Mouse (Mus musculus) ES-Bruce4 (cell line): ENCODE measurements around the gene Sft2d2. TPM values are rescaled to one million over a fixed set of nuclear protein-coding genes. Genes with fewer than 3 reads are reported as not detected.

Source experiments
- H3K27ac ChIP-seq: 2 replicates; pipeline ENCODE4 v1.5.1; 2012; ENCODE audit warnings: low read length, inconsistent platforms; ENCODE audit not compliant: insufficient read depth
- H3K27me3 ChIP-seq: 2 replicates; pipeline ENCODE4 v1.6.1; 2012; ENCODE audit warnings: mild to moderate bottlenecking, low read length, inconsistent platforms; ENCODE audit not compliant: control insufficient read depth, poor library complexity, insufficient read depth, severe bottlenecking
- H3K36me3 ChIP-seq: 2 replicates; pipeline ENCODE4 v1.6.1; 2012; ENCODE audit warnings: inconsistent platforms, mild to moderate bottlenecking, low read length, moderate library complexity; ENCODE audit not compliant: control insufficient read depth, poor library complexity, insufficient read depth, severe bottlenecking
- H3K4me1 ChIP-seq: one replicate; pipeline ENCODE4 v1.8.1; 2011; ENCODE audit warnings: low read length; ENCODE audit not compliant: control insufficient read depth, insufficient read depth
- H3K4me3 ChIP-seq: 2 replicates; pipeline ENCODE4 v1.5.1; 2011; ENCODE audit warnings: low read depth, mild to moderate bottlenecking, low read length
- H3K9ac ChIP-seq: 2 replicates; pipeline ENCODE4 v1.6.1; 2012; ENCODE audit warnings: low read depth, mild to moderate bottlenecking, inconsistent platforms; ENCODE audit not compliant: poor library complexity, severe bottlenecking
- H3K9me3 ChIP-seq: replicated peaks from 2 replicates; pipeline ENCODE4 v1.6.1; 2012; ENCODE audit warnings: mild to moderate bottlenecking, low read length, inconsistent platforms; ENCODE audit not compliant: control insufficient read depth, poor library complexity, insufficient read depth, severe bottlenecking
- CTCF ChIP-seq: IDR thresholded peaks from one replicate; pipeline ENCODE4 v1.8.1; 2011; ENCODE audit warnings: low read depth, low read length
- EP300 ChIP-seq: IDR thresholded peaks from 2 replicates; pipeline ENCODE4 v1.6.1; 2011; ENCODE audit warnings: low read depth, low read length; ENCODE audit not compliant: insufficient read depth
- POLR2A ChIP-seq: IDR thresholded peaks from one replicate; pipeline ENCODE4 v1.8.1; 2011; ENCODE audit warnings: low read length; ENCODE audit not compliant: insufficient read depth
- polyA plus RNA-seq: library from polyadenylated mRNA; stranded (reverse); fragments of >200 nt; gene quantifications from 2 replicates; pipeline ENCODE4 v1.2.4, GENCODE M21; 2011; ENCODE audit warnings: low read depth; ENCODE audit not compliant: missing spikeins, insufficient read depth, insufficient read length

Sft2d2 gene
- polyA plus RNA-seq, 1 experiment = 32.5 TPM

DNA sequence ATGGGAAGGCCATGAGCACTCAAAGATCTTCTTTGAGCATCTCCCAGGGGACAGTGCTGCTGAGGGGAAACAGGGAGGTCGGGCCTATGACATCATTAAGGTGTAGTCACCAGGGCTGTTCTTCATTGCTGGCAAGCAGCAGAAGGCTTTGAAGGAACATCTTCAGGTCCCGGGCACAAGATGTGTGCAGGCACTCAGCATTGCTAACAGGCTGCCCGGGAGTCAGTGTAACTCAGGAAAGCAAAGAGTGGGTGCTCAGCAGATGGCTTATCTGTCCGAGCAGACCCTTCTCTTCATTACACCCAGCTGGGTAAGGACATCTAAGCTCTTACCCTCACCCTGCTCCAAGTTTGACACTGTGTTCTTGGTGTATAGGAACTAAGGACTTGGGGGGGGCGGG lies 14.9 kb downstream of the Sft2d2 start:
- no peak overlapping the region for H3K27ac ChIP-seq
- H3K36me3 ChIP-seq = peaks cover 7% of the 10 kb centered on the region
- H3K9ac ChIP-seq = no peak overlapping the region
- no peaks in the 10 kb centered on the region for H3K4me1 ChIP-seq
- H3K27me3 ChIP-seq = no peaks in the 10 kb centered on the region
- H3K4me3 ChIP-seq = no peak overlapping the region
- no peak for TF ChIP-seq EP300
- TF ChIP-seq POLR2A = no peak
- no peak for TF ChIP-seq CTCF
- H3K9me3 ChIP-seq = no peaks in the 10 kb centered on the region

DNA sequence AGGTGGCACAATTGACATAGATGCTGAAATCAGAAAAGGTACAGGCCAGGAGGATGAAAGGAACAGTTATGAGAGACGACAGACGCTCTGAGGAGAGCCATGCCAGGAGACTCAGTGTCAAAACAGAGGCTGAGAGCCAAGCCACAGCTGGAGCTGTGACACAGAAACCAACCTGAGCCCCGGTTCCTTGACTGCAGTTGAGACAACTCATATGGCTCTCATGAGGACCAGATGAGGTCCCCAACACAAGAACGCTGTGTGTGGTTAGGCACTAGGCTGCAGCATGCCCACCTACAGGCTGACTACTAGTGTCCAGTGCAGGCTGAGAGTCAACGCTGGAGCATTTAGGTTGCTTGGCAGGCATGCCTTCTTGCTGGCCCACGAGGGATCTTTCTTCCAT lies 16.2 kb downstream of the Sft2d2 start:
- H3K9me3 ChIP-seq = no peaks in the 10 kb centered on the region
- no peak for TF ChIP-seq CTCF
- TF ChIP-seq POLR2A = no peak
- TF ChIP-seq EP300 = no peak
- no peak overlapping the region for H3K27ac ChIP-seq
- H3K27me3 ChIP-seq = no peaks in the 10 kb centered on the region
- no peaks in the 10 kb centered on the region for H3K4me1 ChIP-seq
- H3K9ac ChIP-seq = no peak overlapping the region
- no peak overlapping the region for H3K4me3 ChIP-seq
- peaks cover 3% of the 10 kb centered on the region for H3K36me3 ChIP-seq

DNA sequence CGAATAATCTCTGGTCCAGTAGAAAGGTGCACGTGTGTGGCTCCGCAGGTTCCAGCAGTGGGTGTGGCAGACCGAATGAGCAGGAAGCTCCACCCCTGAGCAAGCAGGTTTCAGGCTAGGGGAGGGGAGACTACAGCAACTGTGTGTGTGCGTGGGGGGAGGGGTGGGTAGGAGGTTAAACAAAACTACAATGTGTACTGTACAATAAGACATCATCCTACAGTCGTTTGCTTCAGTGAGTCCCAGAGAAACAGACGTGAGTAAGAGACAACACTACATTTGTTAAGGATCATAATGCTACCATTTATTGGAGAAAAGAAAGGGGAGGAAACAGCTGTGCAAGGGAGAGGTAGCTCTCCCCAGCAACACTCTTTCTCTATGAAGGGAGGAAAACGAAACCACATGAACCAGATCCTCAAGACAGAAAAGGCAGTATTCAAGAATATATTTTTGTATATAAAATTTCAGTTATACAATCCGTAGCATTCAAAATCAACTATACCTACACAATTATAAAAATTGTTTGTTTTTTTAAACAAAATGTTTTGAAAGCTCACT lies 20.1 kb downstream of the Sft2d2 start:
- H3K9me3 ChIP-seq = peaks cover 5% of the 10 kb centered on the region; the same call in 1 of the 2 replicates

DNA sequence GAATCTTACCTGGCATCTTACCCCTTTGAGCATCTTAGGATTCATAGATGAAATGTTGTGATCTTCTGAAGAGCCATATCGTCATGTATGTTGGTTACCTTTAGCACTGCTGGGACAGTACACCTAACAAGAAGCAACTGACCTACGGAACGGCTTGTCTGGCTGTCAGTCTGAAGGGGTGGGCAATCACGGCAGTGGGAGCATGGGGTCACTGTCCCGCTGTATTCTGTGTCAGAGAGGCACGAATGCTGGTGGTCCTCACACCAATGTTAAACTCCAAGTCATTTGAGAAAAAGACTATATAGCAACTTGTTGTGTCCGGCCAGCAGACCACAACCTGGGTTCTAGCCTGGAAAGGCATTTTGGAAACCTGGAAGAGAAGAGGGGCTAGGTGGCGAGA lies 23.0 kb downstream of the Sft2d2 start:
- Histone ChIP-seq H3K9me3 (peaks cover 5% of the 10 kb centered on the region; the same call in 1 of the 2 replicates), H3K36me3 (no peaks in the 10 kb centered on the region), H3K4me1 (no peaks in the 10 kb centered on the region), H3K27me3 (no peaks in the 10 kb centered on the region), H3K27ac (peak overlapping the region; percentile 38), H3K9ac (no peak overlapping the region), H3K4me3 (no peak overlapping the region)
- TF ChIP-seq CTCF (no peak), POLR2A (no peak), EP300 (no peak)

More for the DNA sequence above, 20.1 kb downstream of the Sft2d2 start:
- H3K9ac ChIP-seq = no peak overlapping the region
- H3K36me3 ChIP-seq = peaks cover 3% of the 10 kb centered on the region
- H3K27me3 ChIP-seq = no peaks in the 10 kb centered on the region
- H3K4me3 ChIP-seq = no peak overlapping the region
- H3K27ac ChIP-seq = no peak overlapping the region
- TF ChIP-seq EP300 = no peak
- TF ChIP-seq POLR2A = no peak
- TF ChIP-seq CTCF = no peak
- no peaks in the 10 kb centered on the region for H3K4me1 ChIP-seq

DNA sequence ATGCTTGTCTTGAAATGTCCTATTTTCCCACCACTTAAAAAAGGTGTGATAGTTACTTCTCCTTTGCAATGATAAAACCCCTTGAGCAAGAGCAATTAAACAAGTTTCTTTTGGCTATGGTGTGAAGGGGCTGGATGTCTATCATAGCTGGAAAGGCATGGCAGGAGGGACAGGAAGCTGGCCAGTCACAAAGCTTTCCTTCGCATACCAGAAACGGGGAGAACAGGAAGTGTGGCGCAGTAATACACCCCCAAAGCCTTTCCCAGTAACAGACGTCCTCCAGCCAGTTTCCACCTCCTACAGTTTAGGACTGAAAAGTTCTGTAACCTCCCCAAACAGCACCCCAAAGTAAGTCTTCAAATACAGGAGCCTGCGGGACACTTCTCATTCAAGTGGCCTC lies 24.1 kb downstream of the Sft2d2 start:
- Histone ChIP-seq H3K36me3 (no peaks in the 10 kb centered on the region), H3K4me1 (no peaks in the 10 kb centered on the region), H3K9me3 (peaks cover 5% of the 10 kb centered on the region; the same call in 1 of the 2 replicates), H3K4me3 (no peak overlapping the region), H3K27ac (no peak overlapping the region), H3K27me3 (no peaks in the 10 kb centered on the region), H3K9ac (no peak overlapping the region)
- no peak for TF ChIP-seq EP300
- TF ChIP-seq CTCF = no peak
- no peak for TF ChIP-seq POLR2A

DNA sequence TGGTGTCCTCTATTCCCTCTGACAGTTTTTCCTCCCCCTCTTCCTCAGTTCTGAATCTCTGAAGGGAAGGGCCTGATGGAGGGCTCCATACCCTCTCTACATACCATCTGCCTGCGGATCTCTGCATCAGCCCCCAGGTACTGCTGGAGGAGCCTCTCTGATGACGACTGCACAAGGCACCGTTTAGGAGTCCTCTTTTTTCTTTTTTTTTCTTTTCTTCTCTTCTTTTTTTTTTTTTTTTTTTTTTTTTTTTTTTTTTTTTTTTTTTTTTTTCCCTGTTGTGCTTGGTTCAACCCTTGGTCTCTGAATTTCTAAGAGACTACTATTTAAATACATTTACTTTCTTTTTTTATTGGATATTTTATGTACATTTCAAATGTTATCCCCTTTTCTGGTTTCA lies 24.8 kb downstream of the Sft2d2 start:
- Histone ChIP-seq H3K9me3 (peaks cover 5% of the 10 kb centered on the region; the same call in 1 of the 2 replicates), H3K4me3 (no peak overlapping the region), H3K27ac (no peak overlapping the region), H3K27me3 (no peaks in the 10 kb centered on the region), H3K36me3 (no peaks in the 10 kb centered on the region), H3K9ac (no peak overlapping the region), H3K4me1 (no peaks in the 10 kb centered on the region)
- no peak for TF ChIP-seq EP300
- TF ChIP-seq CTCF = no peak
